Mouse (Mus musculus) layer of hippocampus, adult 2 months (tissue): Measurements from ENCODE around the gene Slc35c1. TPM values are rescaled to one million over a fixed set of nuclear protein-coding genes. Genes with fewer than 3 reads are reported as not detected.

Experiments
- DNase-seq, 2 experiments: peaks; one replicate each; pipeline ENCODE4 v3.0.0; 2022; ENCODE audit warnings: low spot score in 2 of 2
- H3K27ac ChIP-seq: fragments of 200-600 bp; 2 replicates; pipeline ENCODE4 v1.8.1; 2022
- H3K4me3 ChIP-seq: fragments of 200-600 bp; 2 replicates; pipeline ENCODE4 v1.8.1; 2022; ENCODE audit warnings: mild to moderate bottlenecking
- CTCF ChIP-seq: fragments of 200-600 bp; conservative IDR thresholded peaks from 2 replicates; pipeline ENCODE4 v1.8.1; 2022; ENCODE audit warnings: antibody characterized with exemption, mild to moderate bottlenecking, moderate library complexity
- long read RNA-seq, 2 experiments: library from polyadenylated mRNA; stranded (forward); transcript quantifications; one replicate each; pipeline ENCODE4 v2.0.0; 2021; ENCODE audit warnings: borderline mapping rate in 2 of 2
- total RNA-seq, 2 experiments: library from RNA; stranded (reverse); gene quantifications; 2 replicates each; pipeline ENCODE4 v1.2.3; 2021

The Slc35c1 gene
- total RNA-seq, result 10 to 100 TPM; 14.0 to 15.7 TPM
- long read RNA-seq, experiment 1, transcript Slc35c1-201 (2 exons, 3,139 nt), result major isoform, 14 of 15 reads
- long read RNA-seq, experiment 1, partial matches to known transcripts, result 0 of 15 reads
- long read RNA-seq, experiment 1, other reads (novel, unspliced or antisense), result 1 of 15 reads
- long read RNA-seq, experiment 2, transcript Slc35c1-201 (2 exons, 3,139 nt), result major isoform, 10 of 11 reads
- long read RNA-seq, experiment 2, partial matches to known transcripts, result 1 of 11 reads
- long read RNA-seq, experiment 2, other reads (novel, unspliced or antisense), result 0 of 11 reads

- no peak for TF ChIP-seq CTCF
- H3K27ac ChIP-seq, result peak within 1 kb of the TSS; percentile 91
- peak within 1 kb of the TSS; percentile 82 for H3K4me3 ChIP-seq
- no peak for DNase-seq
These were observed at the start of gene Slc35c1 for GRCm38 (mm10) chr2:92459921-92460707. Slc35c1 (minus strand) TSS chr2:92460538.

GRCm38 (mm10) chr2:92505291-92505690, 45.0 kb upstream of the Slc35c1 start:
- H3K27ac ChIP-seq, result no peak overlapping the region
- no peak overlapping the region for H3K4me3 ChIP-seq
- DNase-seq, result no peak
- TF ChIP-seq CTCF, result no peak

- no peak overlapping the region for H3K4me3 ChIP-seq
- DNase-seq, result no peak
- peak; percentile 53 for TF ChIP-seq CTCF
- no peak overlapping the region for H3K27ac ChIP-seq
These were observed 43.1 kb upstream of the Slc35c1 start for GRCm38 (mm10) chr2:92503421-92503820.

- no peak for TF ChIP-seq CTCF
- Histone ChIP-seq H3K27ac (peak overlapping the region; percentile 14; the same call in 1 of the 2 replicates), H3K4me3 (no peak overlapping the region)
- peak in 1 of 2 experiments; percentile 74 for DNase-seq
These were observed 39.5 kb upstream of the Slc35c1 start for GRCm38 (mm10) chr2:92499701-92500322.

- Histone ChIP-seq H3K4me3 (no peak overlapping the region), H3K27ac (no peak overlapping the region)
- no peak for DNase-seq
- no peak for TF ChIP-seq CTCF
These were observed 36.8 kb upstream of the Slc35c1 start for GRCm38 (mm10) chr2:92497112-92497511.

- no peak for DNase-seq
- no peak overlapping the region for H3K4me3 ChIP-seq
- TF ChIP-seq CTCF, result no peak
- no peak overlapping the region for H3K27ac ChIP-seq
These were observed 36.3 kb upstream of the Slc35c1 start for GRCm38 (mm10) chr2:92496681-92497080.

- Histone ChIP-seq H3K27ac (no peak overlapping the region), H3K4me3 (no peak overlapping the region)
- TF ChIP-seq CTCF, result no peak
- no peak for DNase-seq
These were observed 34.6 kb upstream of the Slc35c1 start for GRCm38 (mm10) chr2:92494956-92495355.

GRCm38 (mm10) chr2:92494423-92494822, 34.1 kb upstream of the Slc35c1 start:
- TF ChIP-seq CTCF, result no peak
- no peak overlapping the region for H3K4me3 ChIP-seq
- no peak overlapping the region for H3K27ac ChIP-seq
- no peak for DNase-seq

GRCm38 (mm10) chr2:92493656-92494390, 33.5 kb upstream of the Slc35c1 start:
- H3K4me3 ChIP-seq, result no peak overlapping the region
- H3K27ac ChIP-seq, result no peak overlapping the region
- DNase-seq, result no peak
- no peak for TF ChIP-seq CTCF

GRCm38 (mm10) chr2:92491950-92492501, 31.7 kb upstream of the Slc35c1 start:
- peak overlapping the region; percentile 17; the same call in 1 of the 2 replicates for H3K4me3 ChIP-seq
- H3K27ac ChIP-seq, result peak overlapping the region; percentile 88
- peak; percentile 32 to 71 for DNase-seq
- no peak for TF ChIP-seq CTCF

GRCm38 (mm10) chr2:92490541-92490940, 30.2 kb upstream of the Slc35c1 start:
- peak overlapping the region; percentile 88 for H3K27ac ChIP-seq
- no peak for TF ChIP-seq CTCF
- H3K4me3 ChIP-seq, result no peak overlapping the region
- no peak for DNase-seq

GRCm38 (mm10) chr2:92487791-92488190, 27.5 kb upstream of the Slc35c1 start:
- TF ChIP-seq CTCF, result no peak
- DNase-seq, result no peak
- Histone ChIP-seq H3K27ac (no peak overlapping the region), H3K4me3 (no peak overlapping the region)
